Mouse (Mus musculus): ENCODE results near the gene Sspn. TPM values are rescaled to one million over a fixed set of nuclear protein-coding genes. Genes with fewer than 3 reads are reported as not detected.

The Sspn gene
- total RNA-seq, 2 experiments from 2014 or later = 4.1 to 4.5 TPM

- no peak for DNase-seq
Observed at GRCm38 (mm10) chr6:145977344-145977743, 45.9 kb downstream of the Sspn start.

- DNase-seq = no peak
Observed at GRCm38 (mm10) chr6:145977771-145978450, 46.5 kb downstream of the Sspn start.

GRCm38 (mm10) chr6:145981074-145981473, 49.6 kb downstream of the Sspn start:
- no peak for DNase-seq

GRCm38 (mm10) chr6:145982335-145982734, 50.9 kb downstream of the Sspn start:
- no peak for DNase-seq

- no peak for DNase-seq
Observed at GRCm38 (mm10) chr6:145990578-145990977, 59.1 kb downstream of the Sspn start.

GRCm38 (mm10) chr6:145992526-145992925, 61.1 kb downstream of the Sspn start:
- no peak for DNase-seq

GRCm38 (mm10) chr6:145992985-145993384, 61.5 kb downstream of the Sspn start:
- DNase-seq = no peak

- DNase-seq = peak; percentile 77 to 78
Observed at GRCm38 (mm10) chr6:145998314-145999007, 67.0 kb downstream of the Sspn start.

- DNase-seq = no peak
Observed at GRCm38 (mm10) chr6:146000767-146001166, 69.3 kb downstream of the Sspn start.

- DNase-seq = no peak
Observed at GRCm38 (mm10) chr6:146001396-146002191, 70.2 kb downstream of the Sspn start.

GRCm38 (mm10) chr6:146004174-146004601, 72.7 kb downstream of the Sspn start:
- no peak for DNase-seq

GRCm38 (mm10) chr6:146005129-146005886, 73.9 kb downstream of the Sspn start:
- no peak for DNase-seq

GRCm38 (mm10) chr6:146005935-146006564, 74.6 kb downstream of the Sspn start:
- DNase-seq = no peak

GRCm38 (mm10) chr6:146006753-146007152, 75.3 kb downstream of the Sspn start:
- DNase-seq = no peak

- DNase-seq = peak; percentile 35 to 44
Observed at GRCm38 (mm10) chr6:146008450-146008981, 77.1 kb downstream of the Sspn start.

- no peak for DNase-seq
Observed at GRCm38 (mm10) chr6:146009163-146009915, 77.9 kb downstream of the Sspn start.

- peak; percentile 40 to 44 for DNase-seq
Observed at GRCm38 (mm10) chr6:146010093-146010764, 78.8 kb downstream of the Sspn start.

- no peak for DNase-seq
Observed at GRCm38 (mm10) chr6:146014312-146014711, 82.9 kb downstream of the Sspn start.
